Comparison of ENCODE assay signal across 14 mouse cellular contexts in genomic region chr2:156430326-156430725, GRCm38 (mm10). TPM values are rescaled to one million over a fixed set of nuclear protein-coding genes. Genes with fewer than 3 reads are reported as not detected.
DNase-seq lines count a peak whose midpoint lies in the region; ATAC-seq and TF ChIP-seq lines count a peak whose summit lies in the region.
"Had no signal": no experiment of that assay in that cellular context is flagged by ENCODE, and none has a peak within 500 bp of the region (broad histone marks: within the 10 kb centered on the region; RNA-seq: fewer than 3 reads in every experiment).

No protein-coding gene starts in this region.

- no peaks in the 10 kb centered on the region for H3K9me3 ChIP-seq in forebrain, embryonic 13.5 days (replicated peaks)
- H3K9me3 ChIP-seq in forebrain, embryonic 12.5 days, result no peaks in the 10 kb centered on the region
- no peaks in the 10 kb centered on the region for H3K9me3 ChIP-seq in lung, embryonic 14.5 days (ENCODE audit: low read depth, low read length)
- H3K9me3 ChIP-seq: hindbrain, embryonic 13.5 days; midbrain, embryonic 15.5 days had no signal

- no peak overlapping the region for H3K4me3 ChIP-seq in forebrain, embryonic 13.5 days
- no peak overlapping the region for H3K4me3 ChIP-seq in forebrain, embryonic 12.5 days (replicated peaks)
- no peak overlapping the region for H3K4me3 ChIP-seq in lung, embryonic 14.5 days (ENCODE audit: low read depth, low read length)
- H3K4me3 ChIP-seq: heart, adult 2 months; hindbrain, embryonic 13.5 days; midbrain, embryonic 15.5 days had no signal

- H3K27ac ChIP-seq in forebrain, embryonic 13.5 days, result no peak overlapping the region
- H3K27ac ChIP-seq in forebrain, embryonic 12.5 days, result no peak overlapping the region
- peak overlapping the region; percentile 12 for H3K27ac ChIP-seq in lung, embryonic 14.5 days (ENCODE audit: low read depth)
- H3K27ac ChIP-seq: heart, adult 2 months; hindbrain, embryonic 13.5 days; liver, embryonic 14.5 days; midbrain, embryonic 15.5 days had no signal

- no peaks in the 10 kb centered on the region for H3K36me3 ChIP-seq in forebrain, embryonic 13.5 days (ENCODE audit: poor library complexity, severe bottlenecking)
- no peaks in the 10 kb centered on the region for H3K36me3 ChIP-seq in forebrain, embryonic 12.5 days (replicated peaks)
- H3K36me3 ChIP-seq in lung, embryonic 14.5 days (ENCODE audit: insufficient read depth), result no peaks in the 10 kb centered on the region
- H3K36me3 ChIP-seq: midbrain, embryonic 15.5 days had no signal

- ATAC-seq in forebrain, embryonic 13.5 days, result no peak
- no peak for ATAC-seq in forebrain, embryonic 12.5 days (ENCODE audit: low FRiP score)
- peak; percentile 55; the same call in 1 of the 2 replicates for ATAC-seq in lung, embryonic 14.5 days (ENCODE audit: insufficient read depth)
- ATAC-seq: midbrain, embryonic 15.5 days had no signal

- WGBS in forebrain, embryonic 13.5 days, result 56% methylated on average over 4 of the region's 4 CpGs
- WGBS in forebrain, embryonic 12.5 days, result 56% methylated on average over 4 of the region's 4 CpGs
- 15% methylated on average over 4 of the region's 4 CpGs for WGBS in lung, embryonic 14.5 days

- no peak overlapping the region for H3K4me2 ChIP-seq in forebrain, embryonic 13.5 days
- H3K4me2 ChIP-seq in forebrain, embryonic 12.5 days, result no peak overlapping the region
- H3K4me2 ChIP-seq in lung, embryonic 14.5 days, result no peak overlapping the region
- H3K4me2 ChIP-seq: hindbrain, embryonic 13.5 days; midbrain, embryonic 15.5 days had no signal

- DNase-seq in lung, embryonic 14.5 days, result peak; percentile 54
- no peak for DNase-seq in lung, postnatal 25 days (ENCODE audit: low spot score)
- DNase-seq in adrenal gland, postnatal 25 days, result peak; percentile 38
- DNase-seq in skeletal muscle tissue, adult 2 months (ENCODE audit: low read depth, low spot score), result peak; percentile 35
- DNase-seq in urinary bladder, postnatal 10 days (ENCODE audit: low spot score), result no peak
- DNase-seq in yolk sac, embryonic 10.5 days (ENCODE audit: low spot score), result no peak
- DNase-seq: heart, adult 2 months; layer of hippocampus, adult 9-11 months; right cerebral cortex, postnatal 4 days had no signal

- no peaks in the 10 kb centered on the region for H3K27me3 ChIP-seq in forebrain, embryonic 13.5 days
- H3K27me3 ChIP-seq in forebrain, embryonic 12.5 days, result no peaks in the 10 kb centered on the region
- no peaks in the 10 kb centered on the region for H3K27me3 ChIP-seq in lung, embryonic 14.5 days (ENCODE audit: insufficient read depth, low read length)
- H3K27me3 ChIP-seq: hindbrain, embryonic 13.5 days; midbrain, embryonic 15.5 days had no signal

- TF ChIP-seq CTCF in lung, embryonic 14.5 days (IDR thresholded peaks at IDR 0.05; ENCODE audit: low read depth), result no peak

- H3K9ac ChIP-seq in forebrain, embryonic 13.5 days, result 0 out of 2 replicates have a peak overlapping the region, but pooled peaks have one; percentile 8
- no peak overlapping the region for H3K9ac ChIP-seq in forebrain, embryonic 12.5 days
- H3K9ac ChIP-seq in lung, embryonic 14.5 days, result no peak overlapping the region
- H3K9ac ChIP-seq: hindbrain, embryonic 13.5 days; liver, embryonic 14.5 days; midbrain, embryonic 15.5 days had no signal

- H3K4me1 ChIP-seq in forebrain, embryonic 13.5 days, result peaks cover 15% of the 10 kb centered on the region
- peaks cover 15% of the 10 kb centered on the region for H3K4me1 ChIP-seq in forebrain, embryonic 12.5 days
- peaks cover 7% of the 10 kb centered on the region for H3K4me1 ChIP-seq in lung, embryonic 14.5 days (ENCODE audit: insufficient read depth)

RNA-seq across cellular contexts. Expression of gene Epb41l1, which starts 9.6 kb away (rescaled TPM):
- 5.3 and 7.1 TPM in 2 replicates for polyA plus RNA-seq in forebrain, embryonic 13.5 days (2015; fragmentation: Nextera tagmentation; extraction: Ambion mirVana)
- 4.1 and 4.4 TPM in 2 replicates for polyA plus RNA-seq in forebrain, embryonic 12.5 days (2016; fragmentation: Nextera tagmentation; extraction: Ambion mirVana)
- polyA plus RNA-seq in lung, embryonic 14.5 days (2014; fragmentation: Nextera tagmentation; extraction: Ambion mirVana), result 2.1 and 3.2 TPM in 2 replicates
- 76.2 and 78.8 TPM in 2 replicates for total RNA-seq in adrenal gland, postnatal 25 days (2021)

Comparison
In these comparisons a context has a peak if more than half of its experiments do, and no peak if none do; other contexts are left out.
1. DNase-seq: peak in lung, embryonic 14.5 days (single experiment), adrenal gland, postnatal 25 days (single experiment) and skeletal muscle tissue, adult 2 months (single experiment); none in lung, postnatal 25 days (single experiment), urinary bladder, postnatal 10 days (single experiment) and yolk sac, embryonic 10.5 days (single experiment).